ENCODE assay signal across 15 mouse cellular contexts in genomic region chr5:106789136-106789535, GRCm38 (mm10).
A peak's percentile ranks its signal among the peaks of the same experiment; 100 is the strongest.
DNase-seq lines count a peak whose midpoint lies in the region; ATAC-seq lines count a peak whose summit lies in the region.
"Had no signal": no experiment of that assay in that cellular context is flagged by ENCODE, and none has a peak within 500 bp of the region (broad histone marks: within the 10 kb centered on the region; RNA-seq: fewer than 3 reads in every experiment).

No protein-coding gene starts in this region.

- H3K4me2 ChIP-seq in forebrain, embryonic 13.5 days: no peak overlapping the region
- H3K4me2 ChIP-seq in hindbrain, embryonic 15.5 days: no peak overlapping the region
- no peak overlapping the region for H3K4me2 ChIP-seq in neural tube, embryonic 15.5 days
- H3K4me2 ChIP-seq: limb, embryonic 12.5 days; liver, embryonic 15.5 days had no signal

- intact Hi-C loops in gastrocnemius, postnatal 36 days (cut with DNase I): no loop called here

- WGBS in forebrain, embryonic 13.5 days: 39% methylated on average over 3 of the region's 3 CpGs
- 54% methylated on average over 3 of the region's 3 CpGs for WGBS in forebrain, embryonic 10.5 days
- 48% methylated on average over 3 of the region's 3 CpGs for WGBS in hindbrain, embryonic 15.5 days
- WGBS in neural tube, embryonic 15.5 days: 41% methylated on average over 3 of the region's 3 CpGs

- no peak overlapping the region for H3K4me3 ChIP-seq in forebrain, embryonic 13.5 days
- no peak overlapping the region for H3K4me3 ChIP-seq in forebrain, embryonic 10.5 days
- H3K4me3 ChIP-seq in hindbrain, embryonic 15.5 days: no peak overlapping the region
- H3K4me3 ChIP-seq in neural tube, embryonic 15.5 days (replicated peaks): no peak overlapping the region
- H3K4me3 ChIP-seq: limb, embryonic 12.5 days; liver, embryonic 15.5 days had no signal

- no peak overlapping the region for H3K27ac ChIP-seq in forebrain, embryonic 13.5 days
- no peak overlapping the region for H3K27ac ChIP-seq in forebrain, embryonic 10.5 days
- no peak overlapping the region for H3K27ac ChIP-seq in hindbrain, embryonic 15.5 days (replicated peaks)
- no peak overlapping the region for H3K27ac ChIP-seq in neural tube, embryonic 15.5 days (replicated peaks)
- H3K27ac ChIP-seq: limb, embryonic 12.5 days; liver, embryonic 15.5 days had no signal

- H3K36me3 ChIP-seq in forebrain, embryonic 13.5 days (ENCODE audit: poor library complexity, severe bottlenecking): no peaks in the 10 kb centered on the region
- no peaks in the 10 kb centered on the region for H3K36me3 ChIP-seq in forebrain, embryonic 10.5 days (replicated peaks)
- H3K36me3 ChIP-seq in hindbrain, embryonic 15.5 days: no peaks in the 10 kb centered on the region
- H3K36me3 ChIP-seq in neural tube, embryonic 15.5 days: no peaks in the 10 kb centered on the region
- H3K36me3 ChIP-seq: limb, embryonic 12.5 days; liver, embryonic 15.5 days had no signal

- no peak overlapping the region for H3K9ac ChIP-seq in forebrain, embryonic 13.5 days
- H3K9ac ChIP-seq in hindbrain, embryonic 15.5 days: no peak overlapping the region
- H3K9ac ChIP-seq in neural tube, embryonic 15.5 days (replicated peaks): no peak overlapping the region
- H3K9ac ChIP-seq: limb, embryonic 12.5 days; liver, embryonic 15.5 days had no signal

- H3K9me3 ChIP-seq in forebrain, embryonic 13.5 days (replicated peaks): no peaks in the 10 kb centered on the region
- H3K9me3 ChIP-seq in forebrain, embryonic 10.5 days: peaks cover 3% of the 10 kb centered on the region; the same call in 1 of the 2 replicates
- H3K9me3 ChIP-seq in hindbrain, embryonic 15.5 days: no peaks in the 10 kb centered on the region
- no peaks in the 10 kb centered on the region for H3K9me3 ChIP-seq in neural tube, embryonic 15.5 days (replicated peaks)
- H3K9me3 ChIP-seq: limb, embryonic 12.5 days; liver, embryonic 15.5 days had no signal

- H3K4me1 ChIP-seq in forebrain, embryonic 13.5 days: no peaks in the 10 kb centered on the region
- peaks cover 18% of the 10 kb centered on the region for H3K4me1 ChIP-seq in forebrain, embryonic 10.5 days
- H3K4me1 ChIP-seq in hindbrain, embryonic 15.5 days (replicated peaks): peaks cover 3% of the 10 kb centered on the region; the same call in 1 of the 2 replicates
- peaks cover 3% of the 10 kb centered on the region for H3K4me1 ChIP-seq in neural tube, embryonic 15.5 days

- ATAC-seq in forebrain, embryonic 13.5 days: 0 out of 2 replicates have a peak, but pooled peaks have one; percentile 45
- peak; percentile 40; the same call in 1 of the 2 replicates for ATAC-seq in hindbrain, embryonic 15.5 days (ENCODE audit: low FRiP score, low read depth)
- peak; percentile 61; the same call in 1 of the 2 replicates for ATAC-seq in neural tube, embryonic 15.5 days (ENCODE audit: low FRiP score)
- ATAC-seq: activated CD4-positive, CD25-positive, alpha-beta regulatory T cell, adult 4 months had no signal

- H3K27me3 ChIP-seq in forebrain, embryonic 13.5 days: 0 out of 2 replicates have a peak, but pooled peaks cover 5% of the 10 kb centered on the region
- peaks cover 26% of the 10 kb centered on the region for H3K27me3 ChIP-seq in forebrain, embryonic 10.5 days (ENCODE audit: poor library complexity, severe bottlenecking)
- no peaks in the 10 kb centered on the region for H3K27me3 ChIP-seq in hindbrain, embryonic 15.5 days
- no peaks in the 10 kb centered on the region for H3K27me3 ChIP-seq in neural tube, embryonic 15.5 days (replicated peaks)

- DNase-seq in forebrain, embryonic 10.5 days (ENCODE audit: extremely low spot score, low spot score): no peak
- DNase-seq in right cerebral cortex, postnatal 10 days (ENCODE audit: low spot score in 2 of 2): peak; percentile 42 to 58
- no peak for DNase-seq in right cerebral cortex, postnatal 4 days
- no peak for DNase-seq in gastrocnemius, postnatal 4 days (ENCODE audit: low spot score in 2 of 2)
- DNase-seq in gastrocnemius, postnatal 36 days: no peak
- DNase-seq: B cell, adult 2 months; cerebellum, adult 11 months; kidney, adult 11 months; lung, postnatal 36 days had no signal

Comparison
In these comparisons a context has a peak if more than half of its experiments do, and no peak if none do; other contexts are left out.
1. DNase-seq: peak in right cerebral cortex, postnatal 10 days (2 of 2); none in forebrain, embryonic 10.5 days (single experiment), right cerebral cortex, postnatal 4 days (single experiment), gastrocnemius, postnatal 4 days (0 of 2) and gastrocnemius, postnatal 36 days (0 of 2).
2. Peak in every context shown above with its lines, with median percentiles within 50 percentile points of each other: ATAC-seq.